In the genomic region with DNA sequence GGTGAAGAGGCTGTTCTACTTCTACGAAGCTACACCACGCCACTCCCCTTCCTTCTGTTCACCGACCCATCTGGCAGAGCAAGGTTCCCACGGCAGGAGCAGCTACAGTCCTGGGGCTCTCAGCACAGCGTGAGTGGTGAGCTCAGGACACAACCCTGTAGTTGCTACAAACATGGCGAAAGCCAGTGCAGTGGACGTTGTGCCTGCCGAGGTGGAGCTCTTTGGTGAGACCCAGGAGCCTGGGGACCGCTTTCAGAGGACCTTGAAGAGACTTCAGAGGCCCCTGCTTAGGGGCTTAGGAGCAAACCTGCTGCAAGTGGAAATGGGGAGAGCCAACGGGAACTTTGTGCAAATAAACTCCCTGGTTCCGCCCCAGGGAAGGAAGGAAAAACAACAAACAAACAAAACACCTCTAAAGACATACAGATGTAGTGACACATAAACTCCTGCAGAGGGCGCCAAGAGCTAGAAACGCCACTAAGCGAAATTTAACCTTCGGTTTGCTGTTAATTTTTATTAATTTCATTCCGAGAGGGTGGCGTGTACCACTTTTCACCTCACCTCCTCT, we compare ENCODE assay signal across 8 mouse cellular contexts. TPM values are rescaled to one million over a fixed set of nuclear protein-coding genes. Genes with fewer than 3 reads are reported as not detected.
DNase-seq lines count a peak whose midpoint lies in the region; ATAC-seq and TF ChIP-seq lines count a peak whose summit lies in the region.

No protein-coding gene starts in this region.

- peak overlapping the region; percentile 43 for H3K27ac ChIP-seq in heart, adult 2 months
- no peak overlapping the region for H3K27ac ChIP-seq in forebrain, embryonic 15.5 days (replicated peaks)
- H3K27ac ChIP-seq in kidney, embryonic 16.5 days (ENCODE audit: low read length), result no peak overlapping the region

- no peaks in the 10 kb centered on the region for H3K9me3 ChIP-seq in forebrain, embryonic 15.5 days
- no peaks in the 10 kb centered on the region for H3K9me3 ChIP-seq in kidney, embryonic 16.5 days (ENCODE audit: low read length)

- peak overlapping the region; percentile 21 for H3K4me3 ChIP-seq in heart, adult 2 months
- H3K4me3 ChIP-seq in forebrain, embryonic 15.5 days, result peak overlapping the region; percentile 30
- peak overlapping the region; percentile 33 for H3K4me3 ChIP-seq in kidney, embryonic 16.5 days (ENCODE audit: low read length)

- no peak for TF ChIP-seq POLR2A in heart, adult 2 months (IDR thresholded peaks at IDR 0.05; ENCODE audit: insufficient read depth, low read depth, low read length)
- TF ChIP-seq POLR2A in brain, embryonic 14.5 days (IDR thresholded peaks at IDR 0.05; ENCODE audit: borderline replicate concordance, extremely low read depth, insufficient read depth, insufficient read length, poor library complexity, severe bottlenecking), result no peak

- H3K36me3 ChIP-seq in heart, adult 2 months (ENCODE audit: control insufficient read depth, insufficient read depth, low read length), result no peaks in the 10 kb centered on the region
- H3K36me3 ChIP-seq in forebrain, embryonic 15.5 days, result no peaks in the 10 kb centered on the region
- H3K36me3 ChIP-seq in kidney, embryonic 16.5 days (ENCODE audit: insufficient read depth, low read length), result no peaks in the 10 kb centered on the region
- no peaks in the 10 kb centered on the region for H3K36me3 ChIP-seq in splenic B cell, adult 2 months (ENCODE audit: control insufficient read depth, insufficient read depth, low read length, poor library complexity, severe bottlenecking)

- TF ChIP-seq EP300 in heart, adult 2 months (IDR thresholded peaks at IDR 0.05; ENCODE audit: insufficient read depth, low read depth, low read length), result no peak

- ATAC-seq in forebrain, embryonic 15.5 days (replicated peaks), result 0 out of 2 replicates have a peak, but pooled peaks have one; percentile 16
- peak; percentile 54 for ATAC-seq in kidney, embryonic 16.5 days (ENCODE audit: low FRiP score, low TSS enrichment)

- DNase-seq in heart, adult 2 months, result peak; percentile 24 to 53
- no peak for DNase-seq in heart, adult 8-10 months (ENCODE audit: low spot score)
- DNase-seq in brain, embryonic 14.5 days (ENCODE audit: low read depth), result peak; percentile 72
- peak; percentile 39 for DNase-seq in lung, postnatal 36 days
- DNase-seq in splenic B cell, adult 2 months (ENCODE audit: low read depth, low spot score), result peak; percentile 65
- DNase-seq in adrenal gland, adult 18-20 months (ENCODE audit: low spot score in 2 of 2), result no peak

- H3K27me3 ChIP-seq in heart, adult 2 months (ENCODE audit: control insufficient read depth, insufficient read depth, low read length), result no peaks in the 10 kb centered on the region
- H3K27me3 ChIP-seq in forebrain, embryonic 15.5 days, result no peaks in the 10 kb centered on the region
- no peaks in the 10 kb centered on the region for H3K27me3 ChIP-seq in kidney, embryonic 16.5 days (ENCODE audit: insufficient read depth, low read length)
- H3K27me3 ChIP-seq in splenic B cell, adult 2 months (ENCODE audit: control insufficient read depth, insufficient read depth, low read length, poor library complexity, severe bottlenecking), result no peaks in the 10 kb centered on the region

- TF ChIP-seq CTCF in heart, adult 2 months (IDR thresholded peaks at IDR 0.05), result peak; percentile 95
- peak; percentile 68; the same call in 1 of the 2 replicates for TF ChIP-seq CTCF in brain, embryonic 14.5 days (IDR thresholded peaks at IDR 0.05; ENCODE audit: borderline replicate concordance, extremely low read depth, insufficient read depth, insufficient read length)

- peak overlapping the region; percentile 52 for H3K4me2 ChIP-seq in forebrain, embryonic 15.5 days (replicated peaks)
- H3K4me2 ChIP-seq in kidney, embryonic 16.5 days (replicated peaks; ENCODE audit: low read depth, low read length), result peak overlapping the region; percentile 56

- peak overlapping the region; percentile 47 for H3K9ac ChIP-seq in heart, adult 2 months (ENCODE audit: low read depth, low read length)
- H3K9ac ChIP-seq in forebrain, embryonic 15.5 days (replicated peaks), result peak overlapping the region; percentile 41
- peak overlapping the region; percentile 61 for H3K9ac ChIP-seq in kidney, embryonic 16.5 days (replicated peaks; ENCODE audit: low read length)

- WGBS in heart, adult 2 months, result 7% methylated on average over 17 of the region's 17 CpGs
- WGBS in forebrain, embryonic 15.5 days, result 12% methylated on average over 17 of the region's 17 CpGs
- whole genome bisulfite sequencing in kidney, embryonic 16.5 days, result 17% methylated on average over 17 of the region's 17 CpGs

- H3K79me2 ChIP-seq in heart, adult 2 months (replicated peaks; ENCODE audit: control insufficient read depth, insufficient read depth, low read length), result no peaks in the 10 kb centered on the region

- H3K4me1 ChIP-seq in heart, adult 2 months (ENCODE audit: control insufficient read depth, insufficient read depth, low read length), result no peaks in the 10 kb centered on the region
- peaks cover 6% of the 10 kb centered on the region; the same call in 1 of the 2 replicates for H3K4me1 ChIP-seq in forebrain, embryonic 15.5 days
- no peaks in the 10 kb centered on the region for H3K4me1 ChIP-seq in kidney, embryonic 16.5 days (ENCODE audit: insufficient read depth, low read length)

- intact Hi-C loops in heart, adult 2 months (cut with DNase I), result no loop called here

RNA-seq across cellular contexts. Expression of a gene that starts 3.2 kb away (rescaled TPM):
- total RNA-seq in heart, adult 2 months (2021), result not detected
- 0.04 and 0.09 TPM in 2 replicates for polyA plus RNA-seq in heart, adult 2 months (2012; rRNA removed)
- under 1 TPM in 1 of 4 experiments, not detected in 3; 0.09 TPM for total RNA-seq in heart, adult 8-10 months (2022)
- 0.01 and 0.04 TPM in 2 replicates for polyA plus RNA-seq in brain, embryonic 14.5 days (2012; rRNA removed)
- not detected in 2 replicates for polyA plus RNA-seq in forebrain, embryonic 15.5 days (2015; fragmentation: Nextera tagmentation; extraction: Ambion mirVana)
- 0.10 TPM in 1 of 2 replicates, not detected in the other for polyA plus RNA-seq in kidney, embryonic 16.5 days (2015; fragmentation: Nextera tagmentation; extraction: Ambion mirVana)
- total RNA-seq in adrenal gland, adult 18-20 months (2021), result not detected

RNA-seq across cellular contexts. Expression of a gene that starts 10.5 kb away (rescaled TPM):
- 1 to 10 TPM; 2.9 to 3.7 TPM for total RNA-seq in heart, adult 2 months (2021)
- 0.88 and 1.2 TPM in 2 replicates for polyA plus RNA-seq in heart, adult 2 months (2012; rRNA removed)
- total RNA-seq in heart, adult 8-10 months (2022), result 1 to 10 TPM; 3.0 to 4.5 (median 4.1) TPM
- 4.2 and 6.0 TPM in 2 replicates for polyA plus RNA-seq in brain, embryonic 14.5 days (2012; rRNA removed)
- 5.9 and 7.0 TPM in 2 replicates for polyA plus RNA-seq in forebrain, embryonic 15.5 days (2015; fragmentation: Nextera tagmentation; extraction: Ambion mirVana)
- 6.0 and 7.3 TPM in 2 replicates for polyA plus RNA-seq in kidney, embryonic 16.5 days (2015; fragmentation: Nextera tagmentation; extraction: Ambion mirVana)
- total RNA-seq in adrenal gland, adult 18-20 months (2021), result 1 to 10 TPM; 3.3 to 4.1 TPM

RNA-seq across cellular contexts. Expression of a gene that starts 24.2 kb away (rescaled TPM):
- 100 to 1,000 TPM; 164 to 177 TPM for total RNA-seq in heart, adult 2 months (2021)
- polyA plus RNA-seq in heart, adult 2 months (2012; rRNA removed), result 182 and 190 TPM in 2 replicates
- 100 to 1,000 TPM; 165 to 184 (median 175) TPM for total RNA-seq in heart, adult 8-10 months (2022)
- polyA plus RNA-seq in brain, embryonic 14.5 days (2012; rRNA removed), result 664 and 715 TPM in 2 replicates
- polyA plus RNA-seq in forebrain, embryonic 15.5 days (2015; fragmentation: Nextera tagmentation; extraction: Ambion mirVana), result 508 and 517 TPM in 2 replicates
- 217 and 219 TPM in 2 replicates for polyA plus RNA-seq in kidney, embryonic 16.5 days (2015; fragmentation: Nextera tagmentation; extraction: Ambion mirVana)
- total RNA-seq in adrenal gland, adult 18-20 months (2021), result 100 to 1,000 TPM; 171 to 177 TPM

RNA-seq across cellular contexts. Expression of a gene that starts 34.2 kb away (rescaled TPM):
- 1 to 10 TPM in 1 of 2 experiments, under 1 TPM in 1; 0.81 to 1.1 TPM for total RNA-seq in heart, adult 2 months (2021)
- 0.67 and 1.5 TPM in 2 replicates for polyA plus RNA-seq in heart, adult 2 months (2012; rRNA removed)
- total RNA-seq in heart, adult 8-10 months (2022), result 1 to 10 TPM in 3 of 4 experiments, not detected in 1; 1.3 to 1.4 (median 1.3) TPM
- 726 and 1,077 TPM in 2 replicates for polyA plus RNA-seq in brain, embryonic 14.5 days (2012; rRNA removed)
- 355 and 373 TPM in 2 replicates for polyA plus RNA-seq in forebrain, embryonic 15.5 days (2015; fragmentation: Nextera tagmentation; extraction: Ambion mirVana)
- polyA plus RNA-seq in kidney, embryonic 16.5 days (2015; fragmentation: Nextera tagmentation; extraction: Ambion mirVana), result 93.4 and 93.5 TPM in 2 replicates
- total RNA-seq in adrenal gland, adult 18-20 months (2021), result 1 to 10 TPM; 5.8 to 6.0 TPM

RNA-seq across cellular contexts. Expression of a gene that starts 39.9 kb away (rescaled TPM):
- 10 to 100 TPM; 13.6 to 14.0 TPM for total RNA-seq in heart, adult 2 months (2021)
- polyA plus RNA-seq in heart, adult 2 months (2012; rRNA removed), result 12.6 and 15.4 TPM in 2 replicates
- 10 to 100 TPM; 10.5 to 17.8 (median 16.0) TPM for total RNA-seq in heart, adult 8-10 months (2022)
- polyA plus RNA-seq in brain, embryonic 14.5 days (2012; rRNA removed), result 120 and 164 TPM in 2 replicates
- 155 and 160 TPM in 2 replicates for polyA plus RNA-seq in forebrain, embryonic 15.5 days (2015; fragmentation: Nextera tagmentation; extraction: Ambion mirVana)
- polyA plus RNA-seq in kidney, embryonic 16.5 days (2015; fragmentation: Nextera tagmentation; extraction: Ambion mirVana), result 39.5 and 39.7 TPM in 2 replicates
- total RNA-seq in adrenal gland, adult 18-20 months (2021), result 10 to 100 TPM; 13.3 to 17.6 TPM

Comparison
In these comparisons a context has a peak if more than half of its experiments do, and no peak if none do; other contexts are left out.
1. DNase-seq: peak in heart, adult 2 months (2 of 2), brain, embryonic 14.5 days (single experiment), lung, postnatal 36 days (single experiment) and splenic B cell, adult 2 months (single experiment); none in heart, adult 8-10 months (single experiment) and adrenal gland, adult 18-20 months (0 of 2).
2. Peak in every context shown above with its lines, with median percentiles within 50 percentile points of each other: H3K4me3 ChIP-seq and H3K9ac ChIP-seq.